Mouse (Mus musculus) layer of hippocampus, postnatal 14 days (tissue): ENCODE measurements at regions not wholly inside any gene's neighbourhood (a gene's known extent, or its start where the extent isn't known, plus 50 kb on each side); places are given as distances from the start of the nearest gene placed in this dataset.

ENCODE experiments used
- DNase-seq, 2 experiments: peaks; one replicate each; pipeline ENCODE4 v3.0.0; 2021 to 2022; ENCODE audit warnings: low spot score in 2 of 2, mixed read lengths in 1 of 2

- peak in 1 of 2 experiments; percentile 58 for DNase-seq
These were observed 185.6 kb upstream of the Itga1 start for GRCm38 (mm10) chr13:115287371-115287770.

GRCm38 (mm10) chr13:115266164-115266563, 164.4 kb upstream of the Itga1 start:
- DNase-seq, result no peak

DNA sequence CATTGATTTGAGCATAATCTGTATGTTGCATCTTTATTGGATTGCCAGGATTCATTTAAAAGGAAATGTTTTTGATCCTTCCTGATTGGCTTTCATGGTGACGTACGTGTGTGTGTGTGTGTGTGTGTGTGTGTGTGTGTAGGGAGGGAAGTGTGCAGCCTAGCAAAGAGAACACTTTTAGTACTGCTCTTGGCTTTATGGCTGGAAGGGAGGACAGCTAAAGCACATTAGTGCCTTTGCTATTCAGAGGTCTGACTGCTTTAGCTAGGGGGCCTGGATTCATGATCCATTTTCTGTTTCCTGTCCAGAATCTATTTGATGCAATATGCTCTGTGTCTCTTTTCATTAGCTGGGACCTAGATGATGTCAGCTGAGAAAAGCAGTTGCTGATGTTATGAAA, 155.6 kb upstream of the Itga1 start:
- no peak for DNase-seq

DNA sequence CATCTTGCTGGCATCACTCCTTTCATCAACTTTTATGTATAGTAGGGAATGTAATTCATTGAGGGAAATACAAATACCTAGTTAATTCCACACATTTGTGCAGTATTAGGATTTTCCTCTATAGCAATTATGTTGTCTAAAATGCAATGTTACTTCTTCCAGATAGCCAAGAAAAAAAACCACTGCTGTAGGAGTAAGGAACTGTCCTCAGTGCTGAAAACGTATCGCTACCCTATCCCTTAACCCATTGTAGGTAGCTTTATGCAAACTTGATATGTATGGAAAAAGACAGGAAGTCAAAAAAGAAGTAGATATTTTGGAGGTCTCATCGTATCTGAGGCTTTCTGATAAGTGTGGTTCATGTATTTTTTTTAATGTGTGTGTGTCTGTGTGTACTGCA, 150.8 kb upstream of the Itga1 start:
- no peak for DNase-seq

DNA sequence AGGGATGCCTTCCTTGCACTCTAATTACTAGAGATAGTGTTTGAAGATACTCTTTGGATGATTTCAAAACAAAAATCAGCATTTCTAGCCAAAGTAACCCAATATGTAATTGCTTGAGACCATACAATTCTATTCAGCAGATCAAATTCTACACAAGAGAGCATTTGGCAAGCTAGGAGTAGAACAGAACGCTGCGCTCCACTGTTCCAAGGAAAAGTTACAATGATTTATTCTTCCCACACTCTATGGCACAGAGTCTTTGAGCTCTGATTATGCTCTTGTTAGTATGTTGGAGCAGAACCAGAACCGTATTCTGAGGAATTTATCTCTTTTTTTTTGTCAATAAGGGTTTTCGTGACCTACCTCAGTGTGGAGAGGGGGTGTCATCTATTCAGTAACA, 130.2 kb upstream of the Itga1 start:
- DNase-seq, result peak in 1 of 2 experiments; percentile 31

DNA sequence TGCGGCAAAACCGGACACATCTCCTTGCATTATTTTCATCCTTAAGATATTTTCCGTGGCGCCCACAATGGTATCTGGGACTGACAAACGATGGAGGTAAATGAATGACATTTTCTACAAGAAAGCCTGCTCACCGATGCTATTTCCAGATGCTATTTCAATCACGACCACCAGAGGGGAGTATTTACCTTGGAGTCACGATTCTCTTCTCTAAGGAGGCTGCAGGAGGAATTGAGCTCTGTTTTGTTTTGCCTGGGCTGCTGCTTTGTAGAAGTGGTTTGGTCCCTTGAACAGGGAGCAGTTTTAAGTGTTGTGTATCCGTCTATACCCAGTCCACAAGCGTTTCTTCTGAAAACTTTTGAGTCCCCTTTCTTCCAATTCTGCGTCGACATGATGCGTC, 128.7 kb upstream of the Itga1 start:
- DNase-seq, result peak; percentile 37 to 77

DNA sequence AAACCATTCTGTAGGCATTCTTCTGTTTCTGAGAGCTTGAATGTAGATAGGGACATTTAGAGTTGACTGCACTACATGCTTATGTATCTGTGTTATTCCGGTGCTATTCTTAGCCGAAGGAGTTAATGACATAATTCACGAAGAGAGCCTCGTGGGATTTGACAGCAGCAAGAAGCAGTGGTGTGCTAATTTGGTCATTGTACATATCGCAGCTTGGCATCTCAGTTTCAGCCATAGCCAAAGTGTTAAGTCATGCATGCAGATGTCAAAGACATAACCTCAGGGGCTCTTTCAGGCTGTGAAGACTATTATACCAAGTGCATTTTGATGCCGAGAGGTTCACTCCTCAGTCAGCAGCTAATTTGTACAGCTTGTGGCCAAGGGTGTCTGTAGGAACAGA, 125.1 kb upstream of the Itga1 start:
- no peak for DNase-seq

DNA sequence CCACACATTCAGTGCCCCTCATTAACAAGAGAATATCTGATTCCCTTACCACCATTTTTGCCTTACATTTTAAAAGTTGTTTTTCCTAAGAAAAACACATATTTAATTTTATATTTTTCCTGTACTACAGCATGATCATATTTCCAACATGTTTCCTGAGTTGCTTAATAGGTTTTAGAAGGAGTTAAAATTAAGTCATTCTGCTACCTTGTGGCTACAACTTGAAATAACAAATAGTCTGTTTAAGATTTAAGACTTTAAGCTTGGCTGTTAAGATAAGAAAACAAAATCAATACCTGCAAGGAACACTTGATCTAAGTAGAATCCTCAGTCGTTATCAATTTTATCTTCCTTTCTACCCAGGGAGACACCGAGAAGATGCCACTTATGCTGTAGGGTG, 117.9 kb upstream of the Itga1 start:
- no peak for DNase-seq

GRCm38 (mm10) chr13:115211285-115211684, 109.5 kb upstream of the Itga1 start:
- no peak for DNase-seq

DNA sequence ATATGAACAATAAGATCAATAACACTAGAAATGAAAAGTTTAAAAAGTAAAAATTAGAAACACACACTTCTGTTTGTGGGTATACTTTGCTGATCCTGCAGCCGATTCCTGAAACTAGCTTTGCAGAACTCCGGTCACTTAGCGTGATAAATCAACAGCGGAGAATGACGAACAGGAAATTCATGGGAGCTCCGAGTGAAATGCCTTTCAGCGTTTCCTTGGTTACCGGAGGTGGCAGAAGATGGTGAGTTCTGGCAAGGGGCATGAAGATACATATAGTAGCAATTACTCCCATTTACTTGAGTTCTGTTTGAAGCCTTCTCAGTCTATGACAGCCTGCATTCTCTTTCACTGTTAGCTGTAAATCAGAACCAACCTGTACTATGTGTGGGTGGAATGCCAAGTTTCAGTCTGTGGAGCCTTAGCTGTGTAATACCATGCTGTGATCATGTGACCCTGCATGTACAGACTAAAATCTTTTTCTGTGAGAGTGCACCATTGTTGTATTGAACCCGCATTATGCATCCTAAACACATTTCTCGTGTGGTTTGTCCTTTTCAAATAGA, 109.0 kb upstream of the Itga1 start:
- peak in 1 of 2 experiments; percentile 11 for DNase-seq

GRCm38 (mm10) chr13:115209402-115210192, 107.8 kb upstream of the Itga1 start:
- DNase-seq, result no peak

DNA sequence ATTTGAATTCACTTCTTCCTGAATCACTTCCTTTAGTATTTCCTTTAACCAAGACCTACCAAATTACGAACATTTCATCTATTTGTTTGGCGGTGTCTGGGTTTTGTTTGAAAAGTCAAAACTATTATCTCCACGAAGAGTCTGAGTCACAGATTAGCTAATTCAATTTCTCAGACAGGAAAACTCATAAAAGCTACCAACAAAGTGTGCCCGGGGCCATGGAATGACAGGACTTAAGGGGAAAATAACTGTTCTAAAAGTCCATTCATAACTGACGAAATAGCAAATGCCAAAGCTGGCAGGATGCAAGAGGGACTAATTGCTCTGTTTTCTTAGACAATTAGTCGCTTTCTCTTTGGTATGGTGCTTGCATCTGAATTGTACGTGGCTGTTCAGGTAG, 105.0 kb upstream of the Itga1 start:
- DNase-seq, result no peak

GRCm38 (mm10) chr13:115199166-115199565, 97.4 kb upstream of the Itga1 start:
- no peak for DNase-seq

DNA sequence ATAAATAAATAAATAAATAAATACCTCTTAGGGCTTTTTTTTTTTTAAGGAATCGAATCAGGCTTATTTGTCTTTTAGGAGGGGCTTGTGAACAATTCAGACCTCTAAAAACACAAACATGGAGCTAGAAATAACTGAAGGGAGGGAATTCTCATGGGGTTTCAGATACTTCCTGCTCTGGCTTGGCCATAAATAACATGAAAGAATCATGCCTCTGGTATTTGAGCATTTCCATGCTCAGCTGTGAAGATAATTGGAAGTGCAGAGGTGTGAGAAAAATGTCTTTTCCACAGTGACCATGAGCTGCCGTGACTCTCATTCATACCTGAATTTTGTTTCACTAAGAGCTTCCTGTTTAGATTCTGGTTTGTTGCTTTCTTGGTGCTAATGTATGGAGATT, 86.3 kb upstream of the Itga1 start:
- no peak for DNase-seq

GRCm38 (mm10) chr13:115187356-115187755, 85.6 kb upstream of the Itga1 start:
- no peak for DNase-seq

DNA sequence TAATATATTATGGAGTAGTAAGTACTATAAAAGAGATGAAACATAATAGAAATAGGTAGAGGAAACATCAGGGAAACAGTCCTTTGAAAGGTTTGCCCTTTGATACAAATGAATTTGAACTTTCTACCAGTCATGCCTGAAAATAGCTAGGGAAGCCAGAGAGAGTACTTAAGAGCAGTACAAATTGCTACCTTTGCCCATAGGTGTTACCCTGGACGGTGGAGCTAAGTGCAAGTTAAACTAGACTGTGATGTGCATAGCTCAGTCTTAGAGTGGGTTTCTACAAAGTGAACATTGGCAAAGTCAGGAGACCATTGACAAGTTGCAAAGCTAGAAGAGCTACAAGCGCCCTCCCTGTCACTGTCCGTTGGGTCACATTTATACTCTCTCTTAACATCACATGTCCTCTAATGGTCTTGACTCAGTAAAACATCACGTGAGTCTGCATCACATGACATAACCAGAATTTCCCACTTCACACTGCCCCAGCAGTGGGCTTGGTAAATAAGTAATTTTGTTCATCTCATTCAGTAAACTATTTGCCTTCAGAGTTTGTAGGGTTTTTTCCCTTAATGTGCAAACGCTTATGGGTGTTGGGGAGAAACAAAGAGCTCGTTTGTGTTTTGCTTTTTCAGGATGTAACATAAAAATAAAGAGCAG, 80.6 kb upstream of the Itga1 start:
- no peak for DNase-seq

- no peak for DNase-seq
These were observed 76.6 kb upstream of the Itga1 start for GRCm38 (mm10) chr13:115178175-115178917.

DNA sequence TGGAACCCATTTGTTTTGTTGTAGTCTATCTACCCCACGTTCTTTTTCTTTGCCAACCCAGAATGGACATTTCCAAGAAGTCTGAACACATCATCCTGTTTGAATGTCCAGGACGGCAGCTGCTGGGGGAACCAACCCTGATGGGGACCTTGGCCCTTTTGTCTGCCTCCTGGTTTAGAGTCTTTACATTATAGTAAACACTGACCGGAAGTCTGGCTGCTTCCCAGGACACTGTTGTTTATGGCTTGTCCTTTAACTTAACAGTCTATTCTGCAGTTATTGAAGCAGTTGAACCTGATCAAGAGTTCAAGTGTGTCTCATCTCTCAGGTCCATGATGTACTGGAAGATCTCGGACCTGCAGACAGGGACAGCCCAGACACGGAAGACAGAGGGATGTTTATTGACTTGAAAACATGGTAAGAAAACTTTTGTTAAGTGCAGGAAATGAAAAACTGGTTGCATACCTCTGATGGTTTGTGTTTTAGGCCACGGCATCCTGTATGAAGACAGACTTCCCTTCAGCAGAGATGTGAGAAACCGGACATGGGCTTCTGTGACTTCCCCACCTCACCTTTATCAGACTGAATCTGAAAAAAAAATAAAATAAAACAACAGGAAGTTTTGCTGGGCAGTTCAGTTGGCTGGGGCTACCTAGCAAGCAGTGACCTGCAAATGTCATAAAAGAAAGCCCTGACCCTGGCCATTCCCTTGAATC, 69.7 kb upstream of the Itga1 start:
- DNase-seq, result no peak

- DNase-seq, result no peak
These were observed 64.2 kb upstream of the Itga1 start for GRCm38 (mm10) chr13:115165981-115166380.

- no peak for DNase-seq
These were observed 61.1 kb upstream of the Itga1 start for GRCm38 (mm10) chr13:115162689-115163413.
